Mouse (Mus musculus) forebrain, embryonic 12.5 days (tissue): Measurements from ENCODE around the gene Mxra8. TPM values are rescaled to one million over a fixed set of nuclear protein-coding genes. Genes with fewer than 3 reads are reported as not detected.

Experiments used
- ATAC-seq: fragments of 200-750 bp; cut with Nextera tagmentation; 2 replicates; pipeline ENCODE4 v1.8.0; 2017; ENCODE audit warnings: moderate TSS enrichment; ENCODE audit not compliant: low FRiP score
- H3K27ac ChIP-seq: fragments of 300-500 bp; sonication (generic); 2 replicates; pipeline ENCODE4 v1.5.1; 2016; ENCODE audit warnings: mild to moderate bottlenecking
- H3K27me3 ChIP-seq: fragments of 300-500 bp; sonication (generic); 2 replicates; pipeline ENCODE4 v1.6.1; 2016; ENCODE audit warnings: mild to moderate bottlenecking
- H3K36me3 ChIP-seq: fragments of 300-500 bp; sonication (generic); replicated peaks from 2 replicates; pipeline ENCODE4 v1.6.1; 2016; ENCODE audit warnings: mild to moderate bottlenecking
- H3K4me1 ChIP-seq: fragments of 300-500 bp; sonication (generic); 2 replicates; pipeline ENCODE4 v1.6.1; 2016
- H3K4me2 ChIP-seq: fragments of 300-500 bp; sonication (generic); 2 replicates; pipeline ENCODE4 v1.6.1; 2016; ENCODE audit warnings: mild to moderate bottlenecking, moderate library complexity
- H3K4me3 ChIP-seq: fragments of 300-500 bp; sonication (generic); replicated peaks from 2 replicates; pipeline ENCODE4 v1.5.1; 2016; ENCODE audit warnings: mild to moderate bottlenecking
- H3K9ac ChIP-seq: fragments of 300-500 bp; sonication (generic); 2 replicates; pipeline ENCODE4 v1.6.1; 2016; ENCODE audit warnings: mild to moderate bottlenecking
- H3K9me3 ChIP-seq: fragments of 300-500 bp; sonication (generic); 2 replicates; pipeline ENCODE4 v1.6.1; 2016
- WGBS: fragments of 180-500 bp; shearing (Covaris S2); methylation state at CpG from one replicate; pipeline ENCODE4 v1.1.7; 2016; 5-methylcytosine and 5-hydroxymethylcytosine counted together
- polyA plus RNA-seq: library from polyadenylated mRNA; unstranded; fragments of >200 nt; fragmentation: Nextera tagmentation; extraction: Ambion mirVana; gene quantifications from 2 replicates; pipeline ENCODE4 v1.2.1, GENCODE M21; 2016

Mxra8 gene
- polyA plus RNA-seq, 1 experiment from 2014 or later = 22.9 TPM

DNA sequence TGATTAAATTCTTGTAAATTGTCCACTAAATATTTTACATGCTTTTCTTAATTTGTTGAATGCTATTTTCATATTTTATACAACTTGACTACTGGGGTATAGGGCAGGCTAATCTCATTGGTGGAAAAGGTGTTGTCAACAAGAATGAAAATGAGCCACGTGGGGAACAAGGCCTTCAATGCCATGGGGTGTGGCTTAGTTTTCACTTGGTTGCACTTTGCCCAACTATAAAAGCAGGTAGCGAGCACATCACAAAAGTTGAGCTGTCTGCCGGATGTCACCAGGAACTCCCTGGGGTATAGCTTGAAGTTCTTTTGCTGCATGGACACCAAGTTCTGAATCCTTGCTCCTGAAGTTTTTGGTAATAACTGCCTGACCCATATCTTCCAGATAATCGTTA lies 21.9 kb upstream of the Mxra8 start:
- Histone ChIP-seq H3K4me3 (no peak overlapping the region), H3K9ac (no peak overlapping the region), H3K36me3 (peaks cover 85% of the 10 kb centered on the region), H3K4me2 (no peak overlapping the region), H3K27ac (no peak overlapping the region), H3K4me1 (peaks cover 13% of the 10 kb centered on the region), H3K27me3 (no peaks in the 10 kb centered on the region), H3K9me3 (no peaks in the 10 kb centered on the region)
- no peak for ATAC-seq
- WGBS = 78% methylated on average over 4 of the region's 4 CpGs

GRCm38 (mm10) chr4:155821025-155821424 lies 18.5 kb upstream of the Mxra8 start:
- no peak for ATAC-seq
- Histone ChIP-seq H3K9ac (no peak overlapping the region), H3K36me3 (peaks cover 94% of the 10 kb centered on the region), H3K4me2 (no peak overlapping the region), H3K27me3 (no peaks in the 10 kb centered on the region), H3K4me3 (no peak overlapping the region), H3K27ac (no peak overlapping the region), H3K9me3 (no peaks in the 10 kb centered on the region), H3K4me1 (no peaks in the 10 kb centered on the region)
- 78% methylated on average over 7 of the region's 7 CpGs for WGBS

GRCm38 (mm10) chr4:155823443-155823842 lies 16.0 kb upstream of the Mxra8 start:
- Histone ChIP-seq H3K27me3 (no peaks in the 10 kb centered on the region), H3K27ac (no peak overlapping the region), H3K4me1 (no peaks in the 10 kb centered on the region), H3K4me3 (no peak overlapping the region), H3K4me2 (no peak overlapping the region), H3K9me3 (no peaks in the 10 kb centered on the region), H3K9ac (no peak overlapping the region), H3K36me3 (peaks cover 90% of the 10 kb centered on the region)
- WGBS = 94% methylated on average over 16 of the region's 16 CpGs
- ATAC-seq = no peak

DNA sequence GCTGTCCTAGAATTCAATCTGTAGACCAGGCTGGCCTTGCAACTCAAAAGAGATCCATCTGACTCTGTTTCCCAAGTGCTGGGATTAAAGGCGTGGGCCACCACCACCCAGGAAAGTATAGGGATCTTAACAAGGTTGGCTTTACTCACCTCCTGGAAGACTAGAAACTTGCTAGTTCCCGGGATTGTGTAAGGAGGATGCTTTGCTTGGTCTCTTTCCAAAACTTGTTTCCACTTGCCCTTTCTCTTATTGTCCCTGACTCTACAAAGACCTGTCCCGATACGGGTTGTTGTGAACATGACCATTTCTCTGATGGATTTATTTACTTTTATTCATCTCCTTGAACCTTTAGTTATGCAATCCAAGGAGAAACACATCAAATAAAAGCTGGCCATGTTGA lies 9.6 kb upstream of the Mxra8 start:
- no peak overlapping the region for H3K9ac ChIP-seq
- H3K9me3 ChIP-seq = no peaks in the 10 kb centered on the region
- peaks cover 34% of the 10 kb centered on the region for H3K36me3 ChIP-seq
- H3K4me3 ChIP-seq = no peak overlapping the region
- no peak overlapping the region for H3K4me2 ChIP-seq
- ATAC-seq = no peak
- H3K27me3 ChIP-seq = no peaks in the 10 kb centered on the region
- no peak overlapping the region for H3K27ac ChIP-seq
- peaks cover 24% of the 10 kb centered on the region for H3K4me1 ChIP-seq
- 94% methylated on average over 4 of the region's 4 CpGs for WGBS

DNA sequence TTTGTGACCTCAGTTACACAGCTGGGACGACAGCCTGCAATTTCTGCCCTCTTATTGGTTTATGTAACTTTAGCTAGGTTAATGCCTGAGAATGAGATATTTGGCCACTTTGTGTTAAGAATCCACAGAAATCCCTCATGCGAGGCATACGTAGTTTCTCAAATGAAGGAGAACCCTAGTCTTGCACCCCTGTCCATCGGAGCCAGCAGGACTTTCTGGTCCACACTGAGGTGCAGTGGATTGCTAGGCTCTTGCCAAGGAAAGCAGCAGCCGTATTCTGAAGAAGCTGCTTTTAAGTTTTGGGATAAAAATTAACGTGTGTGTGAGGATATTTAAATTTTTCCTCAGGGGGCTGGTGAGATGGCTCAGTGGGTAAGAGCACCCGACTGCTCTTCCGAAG lies 8.9 kb upstream of the Mxra8 start:
- Histone ChIP-seq H3K4me3 (peak overlapping the region; percentile 79; the same call in 1 of the 2 replicates), H3K27me3 (no peaks in the 10 kb centered on the region), H3K4me1 (peaks cover 24% of the 10 kb centered on the region), H3K9ac (no peak overlapping the region), H3K27ac (peak overlapping the region; percentile 46; the same call in 1 of the 2 replicates), H3K9me3 (no peaks in the 10 kb centered on the region), H3K36me3 (peaks cover 27% of the 10 kb centered on the region), H3K4me2 (peak overlapping the region; percentile 99)
- no peak for ATAC-seq
- WGBS = 61% methylated on average over 8 of the region's 8 CpGs

- WGBS = under 1% methylated on average over 49 of the region's 49 CpGs
- peak within 1 kb of the TSS; percentile 90 for H3K27ac ChIP-seq
- H3K27me3 ChIP-seq = no peaks in the 10 kb centered on the region
- peak within 1 kb of the TSS; percentile 79 for H3K9ac ChIP-seq
- H3K4me1 ChIP-seq = peaks cover 24% of the 10 kb centered on the region
- H3K4me3 ChIP-seq = peak within 1 kb of the TSS; percentile 79
- peaks cover 24% of the 10 kb centered on the region for H3K36me3 ChIP-seq
- H3K4me2 ChIP-seq = peak within 1 kb of the TSS; percentile 99
- H3K9me3 ChIP-seq = no peaks in the 10 kb centered on the region
- peak; percentile 94 for ATAC-seq
Observed at GRCm38 (mm10) chr4:155831205-155831766, 8.2 kb upstream of the Mxra8 start, which contains the start of gene Aurkaip1. Gene Aurkaip1, plus strand, starts transcription at chr4:155831272.

- H3K27me3 ChIP-seq = no peaks in the 10 kb centered on the region
- peak overlapping the region; percentile 99 for H3K4me2 ChIP-seq
- H3K36me3 ChIP-seq = peaks cover 18% of the 10 kb centered on the region
- peak overlapping the region; percentile 79 for H3K4me3 ChIP-seq
- H3K9ac ChIP-seq = peak overlapping the region; percentile 79
- peaks cover 24% of the 10 kb centered on the region for H3K4me1 ChIP-seq
- H3K9me3 ChIP-seq = no peaks in the 10 kb centered on the region
- ATAC-seq = no peak; the same call in 1 of the 2 replicates
- H3K27ac ChIP-seq = peak overlapping the region; percentile 90
- 1% methylated on average over 25 of the region's 25 CpGs for WGBS
Observed at GRCm38 (mm10) chr4:155831831-155832230, 7.6 kb upstream of the Mxra8 start.

GRCm38 (mm10) chr4:155832321-155832720 lies 7.2 kb upstream of the Mxra8 start:
- Histone ChIP-seq H3K4me2 (peak overlapping the region; percentile 99), H3K27ac (peak overlapping the region; percentile 90; the same call in 1 of the 2 replicates), H3K9me3 (no peaks in the 10 kb centered on the region), H3K27me3 (no peaks in the 10 kb centered on the region), H3K36me3 (peaks cover 14% of the 10 kb centered on the region), H3K4me3 (peak overlapping the region; percentile 79), H3K9ac (peak overlapping the region; percentile 79), H3K4me1 (peaks cover 24% of the 10 kb centered on the region)
- 58% methylated on average over 10 of the region's 10 CpGs for WGBS
- no peak for ATAC-seq

DNA sequence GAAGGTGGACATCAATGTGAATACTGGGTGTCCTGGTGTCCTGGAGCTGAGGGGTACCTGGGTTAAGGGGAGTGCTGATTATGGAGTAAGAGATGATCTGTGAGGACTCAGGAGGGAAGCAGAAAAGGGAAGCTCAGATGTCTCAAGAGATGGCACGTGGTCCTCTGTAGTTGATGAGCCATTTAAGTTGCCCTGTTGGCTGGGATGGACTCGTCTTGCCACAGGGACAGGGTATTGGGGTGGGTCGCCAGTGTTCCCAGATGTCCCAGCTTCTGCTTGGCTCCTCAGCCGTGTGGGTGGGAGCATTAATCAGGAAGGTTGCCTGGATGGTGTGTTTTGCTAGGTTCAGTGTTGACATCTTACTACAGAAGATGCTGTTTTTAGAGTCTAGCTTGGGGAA lies 6.2 kb upstream of the Mxra8 start:
- H3K27ac ChIP-seq = no peak overlapping the region
- no peak overlapping the region for H3K9ac ChIP-seq
- H3K27me3 ChIP-seq = no peaks in the 10 kb centered on the region
- no peak for ATAC-seq
- H3K4me3 ChIP-seq = no peak overlapping the region
- WGBS = 89% methylated on average over 4 of the region's 4 CpGs
- H3K4me2 ChIP-seq = no peak overlapping the region
- H3K9me3 ChIP-seq = no peaks in the 10 kb centered on the region
- peaks cover 24% of the 10 kb centered on the region for H3K4me1 ChIP-seq
- peaks cover 6% of the 10 kb centered on the region; the same call in 1 of the 2 replicates for H3K36me3 ChIP-seq

- Histone ChIP-seq H3K27ac (peak overlapping the region; percentile 50; the same call in 1 of the 2 replicates), H3K4me2 (no peak overlapping the region), H3K9ac (no peak overlapping the region), H3K36me3 (peaks cover 6% of the 10 kb centered on the region; the same call in 1 of the 2 replicates), H3K9me3 (no peaks in the 10 kb centered on the region), H3K27me3 (no peaks in the 10 kb centered on the region), H3K4me3 (0 out of 2 replicates have a peak overlapping the region, but pooled peaks have one; percentile 7), H3K4me1 (peaks cover 24% of the 10 kb centered on the region)
- no peak for ATAC-seq
- WGBS = 31% methylated on average over 2 of the region's 2 CpGs
Observed at GRCm38 (mm10) chr4:155833836-155834235, 5.6 kb upstream of the Mxra8 start.

- H3K4me1 ChIP-seq = peaks cover 45% of the 10 kb centered on the region
- H3K36me3 ChIP-seq = peaks cover 7% of the 10 kb centered on the region; the same call in 1 of the 2 replicates
- WGBS = 87% methylated on average over 11 of the region's 11 CpGs
- H3K27ac ChIP-seq = no peak overlapping the region
- ATAC-seq = no peak
- no peaks in the 10 kb centered on the region for H3K9me3 ChIP-seq
- H3K27me3 ChIP-seq = peaks cover 20% of the 10 kb centered on the region
- no peak overlapping the region for H3K4me3 ChIP-seq
- no peak overlapping the region for H3K4me2 ChIP-seq
- no peak overlapping the region for H3K9ac ChIP-seq
Observed at GRCm38 (mm10) chr4:155837404-155838010, 2.0 kb upstream of the Mxra8 start.

GRCm38 (mm10) chr4:155838187-155839153 lies 1.0 kb upstream of the Mxra8 start:
- Histone ChIP-seq H3K9me3 (no peaks in the 10 kb centered on the region), H3K36me3 (peaks cover 2% of the 10 kb centered on the region; the same call in 1 of the 2 replicates), H3K9ac (no peak overlapping the region), H3K27ac (no peak overlapping the region), H3K4me3 (no peak overlapping the region), H3K27me3 (peaks cover 24% of the 10 kb centered on the region), H3K4me2 (no peak overlapping the region), H3K4me1 (peaks cover 36% of the 10 kb centered on the region)
- no peak for ATAC-seq
- WGBS = 61% methylated on average over 8 of the region's 8 CpGs
